Mouse (Mus musculus) kidney, adult 18-20 months (tissue): ENCODE measurements around the gene Rpe65.

Experiments used
- DNase-seq: peaks from one replicate; pipeline ENCODE4 v3.0.0; 2021

The Rpe65 gene

DNA sequence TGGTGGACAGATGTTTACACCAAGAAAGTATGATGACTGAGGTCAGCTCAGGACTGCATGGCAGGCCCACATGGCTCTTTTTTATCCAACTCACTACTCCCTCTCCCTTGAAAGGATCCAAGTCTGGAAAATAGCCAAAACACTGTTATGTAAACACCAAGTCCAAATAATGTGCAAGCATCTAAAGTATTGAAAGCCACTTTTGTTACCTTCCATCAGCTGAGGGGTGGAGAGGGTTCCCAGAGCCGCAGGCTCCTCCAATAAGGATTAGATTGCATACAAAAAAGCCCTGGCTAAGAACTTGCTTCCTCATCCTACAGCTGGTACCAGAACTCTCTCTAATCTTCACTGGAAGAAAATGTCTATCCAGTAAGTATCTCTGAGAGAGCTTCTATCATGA is at the start of gene Rpe65:
Gene Rpe65 (plus strand): TSS at position 301 of the 400 bp plus-strand sequence.
- DNase-seq = no peak

DNA sequence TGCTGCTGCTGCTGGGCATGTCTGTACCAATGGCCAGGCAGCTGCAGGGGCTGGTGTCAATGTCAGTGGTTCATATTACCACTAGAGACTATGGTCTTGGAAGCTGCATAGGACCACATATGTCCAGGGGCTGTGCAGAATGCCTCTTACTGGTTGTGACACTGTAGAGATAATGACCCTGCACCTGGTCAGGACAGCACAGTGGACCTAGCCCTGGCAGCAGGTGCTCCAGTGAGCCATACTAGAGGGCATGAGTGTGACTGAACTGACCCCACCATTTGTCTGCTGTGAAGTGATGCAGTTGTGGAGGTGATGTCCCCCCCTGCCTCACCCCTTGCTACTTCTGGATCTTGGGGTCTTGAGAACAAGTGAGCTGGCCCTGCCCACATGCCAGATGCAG is 48.8 kb upstream of the Rpe65 start:
- no peak for DNase-seq

DNA sequence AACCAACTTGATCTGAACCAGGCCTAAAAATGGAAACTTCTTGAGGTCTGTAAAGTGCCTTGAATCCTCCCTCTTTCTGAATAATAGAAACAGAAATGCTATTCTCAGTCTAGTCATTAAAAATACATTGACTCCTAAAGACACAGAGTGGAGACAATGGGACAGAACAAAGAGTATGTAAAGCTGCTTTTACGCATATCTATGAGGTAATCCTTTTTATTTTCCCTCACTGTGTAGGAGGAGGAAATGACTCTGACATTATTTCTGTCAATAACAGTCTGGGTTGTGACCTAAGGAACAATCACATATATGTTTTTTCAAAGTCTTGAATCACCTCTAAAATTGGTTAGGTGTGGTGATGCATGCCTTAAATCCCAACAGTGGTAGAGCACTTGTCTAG is 16.0 kb downstream of the Rpe65 start:
- DNase-seq = no peak

DNA sequence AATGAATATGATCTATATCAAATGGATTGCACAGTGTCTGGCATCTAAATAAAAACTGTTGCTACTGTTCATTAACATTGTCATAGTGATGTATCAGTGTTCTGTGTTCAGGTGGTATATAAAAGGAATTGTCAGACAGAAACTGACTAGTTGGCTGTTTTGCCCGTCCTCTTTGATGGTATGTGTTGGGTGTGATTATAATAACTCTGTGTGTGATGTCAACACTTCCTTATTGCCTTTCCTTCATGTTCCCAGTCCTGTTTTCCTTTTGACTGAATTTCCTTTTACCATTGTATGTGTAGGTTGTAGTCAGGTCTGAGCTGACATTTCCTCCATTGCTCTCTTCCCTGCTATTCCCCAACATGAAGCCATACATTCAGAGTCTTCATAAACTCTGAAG is 22.1 kb downstream of the Rpe65 start:
- no peak for DNase-seq

DNA sequence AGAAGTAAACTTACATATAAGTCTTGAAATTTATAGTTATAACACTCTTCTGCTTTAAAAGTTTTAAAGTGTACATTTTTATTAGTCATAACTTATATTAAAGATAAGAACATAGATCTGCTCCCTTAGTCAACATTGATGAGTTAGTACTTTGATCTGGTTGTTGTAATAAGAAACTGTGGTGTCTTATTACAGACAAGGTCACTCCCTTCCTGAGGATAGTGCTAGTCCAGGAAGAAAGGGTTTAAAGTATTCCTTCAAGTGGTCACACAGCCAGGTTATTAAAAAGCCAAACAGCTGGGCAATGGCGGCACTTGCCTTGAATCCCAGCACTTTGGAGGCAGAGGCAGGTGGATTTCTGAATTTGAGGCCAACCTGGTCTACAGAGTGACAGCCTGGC is 25.0 kb downstream of the Rpe65 start:
- no peak for DNase-seq

DNA sequence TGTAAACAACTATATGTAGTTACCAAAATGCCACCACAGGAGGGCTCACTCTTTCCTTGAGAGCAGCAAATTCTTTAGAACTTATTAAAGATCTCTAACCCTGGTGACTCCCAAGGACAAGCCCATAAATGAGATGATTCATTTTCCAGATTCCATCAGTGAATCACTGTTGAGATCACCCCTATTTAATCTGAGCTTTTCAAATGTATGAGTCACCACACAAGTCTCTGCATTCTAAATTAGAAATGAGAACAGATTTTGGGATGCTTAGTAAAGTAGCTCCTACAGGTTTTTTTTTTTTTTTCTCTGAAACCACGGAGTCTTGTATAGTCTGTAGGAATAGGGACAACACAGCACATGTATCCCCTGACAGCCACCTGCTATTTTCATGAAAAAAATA is 61.8 kb downstream of the Rpe65 start:
- DNase-seq = no peak

DNA sequence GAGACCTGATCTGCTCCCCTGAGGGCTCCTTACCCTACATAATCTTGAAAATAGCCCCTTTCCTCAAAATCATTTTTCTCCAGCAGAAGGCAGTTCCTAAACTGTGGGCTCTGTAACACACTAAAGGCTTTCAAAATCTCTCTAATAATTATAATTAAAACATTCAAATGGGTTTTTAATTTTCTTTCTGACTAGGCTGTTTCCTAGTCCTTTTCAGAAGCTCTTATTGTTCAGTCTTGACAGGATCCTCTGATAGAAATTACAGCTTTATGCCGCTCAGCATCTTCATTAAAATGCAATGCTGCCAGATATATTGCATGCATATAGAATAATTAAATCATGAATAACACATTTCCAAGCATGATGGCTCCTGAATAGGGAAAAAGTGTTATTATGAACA is 64.4 kb downstream of the Rpe65 start:
- DNase-seq = no peak
